Mouse (Mus musculus): Measurements from ENCODE around the gene Gm13889. TPM values are rescaled to one million over a fixed set of nuclear protein-coding genes. Genes with fewer than 3 reads are reported as not detected.

The Gm13889 gene
- polyA plus RNA-seq (2011; ENCODE audit: insufficient read depth, insufficient read length, low read depth, missing spikeins) = 0.49 TPM in 1 of 2 replicates, not detected in the other

DNA sequence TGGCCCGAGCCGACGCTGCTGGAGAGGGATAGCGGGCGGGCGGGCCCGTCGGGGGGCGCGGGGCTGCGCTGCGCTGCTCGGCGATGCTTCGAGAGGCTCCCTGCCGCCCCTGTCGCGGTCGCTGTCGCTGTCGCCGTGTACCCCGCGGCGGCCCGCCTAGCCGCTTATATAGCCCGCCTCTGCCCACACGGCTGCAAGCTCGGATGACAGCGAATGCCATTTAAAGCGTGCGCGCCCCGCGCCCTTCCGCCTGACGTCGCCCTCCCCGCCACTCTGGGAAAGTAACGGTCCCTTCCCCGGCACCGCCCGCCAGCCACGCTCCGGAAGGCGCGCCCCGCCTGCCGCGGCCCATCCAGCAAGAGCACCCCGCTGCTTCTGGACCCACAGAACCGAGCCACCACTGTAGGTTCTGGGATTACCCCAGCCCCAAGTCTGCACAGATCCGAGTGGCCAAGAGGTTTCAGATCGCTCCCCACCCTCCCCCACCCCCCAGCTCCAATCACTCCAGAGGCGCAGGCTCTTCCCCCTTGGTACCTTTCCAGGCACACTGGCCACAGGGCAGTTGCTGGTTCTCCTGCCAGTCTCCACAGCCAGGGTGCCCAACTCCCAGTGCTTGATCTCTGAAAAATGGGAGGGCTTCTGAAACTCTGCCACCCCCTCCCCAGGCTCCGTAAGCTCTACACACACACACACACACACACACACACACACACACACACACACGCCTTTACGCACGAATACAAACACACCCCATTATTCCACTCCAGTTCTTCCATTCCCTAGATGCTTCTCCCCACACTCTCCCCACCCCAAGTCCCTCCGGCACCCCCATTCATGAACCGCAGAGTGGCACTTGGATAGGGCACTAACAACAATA lies at the start of gene Gm13889:
Gene Gm13889, minus strand, starts transcription at position 294 of the 877 bp plus-strand sequence.
- no peaks in the 10 kb centered on the region for H3K9me3 ChIP-seq (replicated peaks; ENCODE audit: control insufficient read depth, insufficient read depth, low read length, poor library complexity, severe bottlenecking)
- peaks cover 21% of the 10 kb centered on the region for H3K27me3 ChIP-seq (ENCODE audit: control insufficient read depth, insufficient read depth, low read length, poor library complexity, severe bottlenecking)
- TF ChIP-seq POLR2A (IDR thresholded peaks at IDR 0.05; ENCODE audit: insufficient read depth, low read length) (no peak), CTCF (IDR thresholded peaks at IDR 0.05; ENCODE audit: low read depth, low read length) (no peak), EP300 (IDR thresholded peaks at IDR 0.05; ENCODE audit: insufficient read depth, low read depth, low read length) (no peak)
- no peaks in the 10 kb centered on the region for H3K4me1 ChIP-seq (ENCODE audit: control insufficient read depth, insufficient read depth, low read length)
- no peak within 1 kb of the TSS for H3K27ac ChIP-seq (ENCODE audit: insufficient read depth, low read length)
- peak within 1 kb of the TSS; percentile 55 for H3K4me3 ChIP-seq (ENCODE audit: low read depth, low read length)
- no peaks in the 10 kb centered on the region for H3K36me3 ChIP-seq (ENCODE audit: control insufficient read depth, insufficient read depth, low read length, poor library complexity, severe bottlenecking)
- peak within 1 kb of the TSS; percentile 11; the same call in 1 of the 2 replicates for H3K9ac ChIP-seq (ENCODE audit: low read depth, poor library complexity, severe bottlenecking)

DNA sequence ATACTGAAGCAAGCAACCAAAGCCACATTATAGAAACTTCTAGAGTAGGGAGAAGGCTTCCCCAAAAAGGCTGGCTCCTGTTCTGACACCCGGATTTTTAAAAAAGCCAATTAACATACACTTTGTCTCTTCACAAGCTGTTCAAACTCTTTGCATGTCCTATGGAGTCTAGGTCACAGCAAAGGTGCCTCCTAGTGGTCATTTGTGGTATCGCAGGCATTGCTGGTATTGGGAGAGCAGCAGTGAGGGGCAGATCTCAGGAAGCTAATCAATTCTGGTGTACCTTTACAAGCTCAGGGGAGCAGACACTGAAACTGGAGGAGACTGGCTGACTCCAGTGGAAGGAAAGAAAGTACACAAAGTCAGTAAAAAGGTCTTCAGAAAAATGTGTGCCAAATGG lies 45.3 kb upstream of the Gm13889 start:
- Histone ChIP-seq H3K9ac (ENCODE audit: low read depth, poor library complexity, severe bottlenecking) (no peak overlapping the region), H3K27me3 (ENCODE audit: control insufficient read depth, insufficient read depth, low read length, poor library complexity, severe bottlenecking) (no peaks in the 10 kb centered on the region), H3K36me3 (ENCODE audit: control insufficient read depth, insufficient read depth, low read length, poor library complexity, severe bottlenecking) (peaks cover 26% of the 10 kb centered on the region), H3K4me1 (ENCODE audit: control insufficient read depth, insufficient read depth, low read length) (peaks cover 2% of the 10 kb centered on the region), H3K4me3 (ENCODE audit: low read depth, low read length) (no peak overlapping the region), H3K9me3 (replicated peaks; ENCODE audit: control insufficient read depth, insufficient read depth, low read length, poor library complexity, severe bottlenecking) (no peaks in the 10 kb centered on the region), H3K27ac (ENCODE audit: insufficient read depth, low read length) (no peak overlapping the region)
- peak; percentile 68 for TF ChIP-seq CTCF (IDR thresholded peaks at IDR 0.05; ENCODE audit: low read depth, low read length)
- no peak for TF ChIP-seq POLR2A (IDR thresholded peaks at IDR 0.05; ENCODE audit: insufficient read depth, low read length)
- TF ChIP-seq EP300 (IDR thresholded peaks at IDR 0.05; ENCODE audit: insufficient read depth, low read depth, low read length) = no peak

DNA sequence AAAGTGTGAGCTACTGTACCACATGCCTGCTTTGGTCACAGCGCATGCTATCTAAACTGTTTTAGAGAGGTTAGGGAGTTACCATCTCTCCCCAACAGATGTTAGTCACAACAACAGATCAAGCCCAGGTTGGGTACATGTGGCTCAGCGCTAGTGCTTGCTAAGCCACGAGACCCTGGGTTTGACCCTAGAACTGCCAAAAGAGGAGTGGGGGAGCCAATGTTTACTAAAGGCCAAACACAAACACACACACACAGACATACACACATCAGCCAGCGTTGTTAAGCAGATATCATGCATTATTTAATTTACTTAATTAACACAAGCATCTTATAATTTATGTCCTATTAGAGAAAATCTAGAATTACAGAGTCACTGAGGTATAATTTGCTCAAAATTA lies 44.9 kb upstream of the Gm13889 start:
- TF ChIP-seq POLR2A (IDR thresholded peaks at IDR 0.05; ENCODE audit: insufficient read depth, low read length) = no peak
- TF ChIP-seq CTCF (IDR thresholded peaks at IDR 0.05; ENCODE audit: low read depth, low read length) = no peak
- no peak for TF ChIP-seq EP300 (IDR thresholded peaks at IDR 0.05; ENCODE audit: insufficient read depth, low read depth, low read length)
- Histone ChIP-seq H3K27me3 (ENCODE audit: control insufficient read depth, insufficient read depth, low read length, poor library complexity, severe bottlenecking) (no peaks in the 10 kb centered on the region), H3K4me1 (ENCODE audit: control insufficient read depth, insufficient read depth, low read length) (peaks cover 2% of the 10 kb centered on the region), H3K9me3 (replicated peaks; ENCODE audit: control insufficient read depth, insufficient read depth, low read length, poor library complexity, severe bottlenecking) (no peaks in the 10 kb centered on the region), H3K4me3 (ENCODE audit: low read depth, low read length) (no peak overlapping the region), H3K36me3 (ENCODE audit: control insufficient read depth, insufficient read depth, low read length, poor library complexity, severe bottlenecking) (peaks cover 24% of the 10 kb centered on the region), H3K27ac (ENCODE audit: insufficient read depth, low read length) (peak overlapping the region; percentile 75), H3K9ac (ENCODE audit: low read depth, poor library complexity, severe bottlenecking) (no peak overlapping the region)

DNA sequence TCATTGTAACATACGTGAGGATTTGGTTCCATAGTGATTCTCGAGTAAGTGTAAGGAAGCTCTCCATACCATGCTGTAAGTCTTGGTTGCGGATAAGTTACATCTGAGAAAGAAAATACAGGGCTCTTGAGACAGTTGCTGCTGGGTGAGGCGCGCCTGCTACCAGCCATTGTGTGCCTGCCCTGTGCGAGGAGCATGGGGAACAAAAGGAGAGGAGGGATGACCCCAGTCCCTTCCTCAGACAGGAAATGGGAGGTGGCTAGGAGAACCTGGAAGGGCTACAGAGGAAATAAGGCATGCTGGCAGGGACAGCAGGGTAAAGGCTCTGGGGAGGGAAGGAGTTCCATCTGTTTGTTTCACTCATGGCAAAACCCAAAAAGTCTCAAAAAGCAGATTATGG lies 44.4 kb upstream of the Gm13889 start:
- Histone ChIP-seq H3K27me3 (ENCODE audit: control insufficient read depth, insufficient read depth, low read length, poor library complexity, severe bottlenecking) (no peaks in the 10 kb centered on the region), H3K36me3 (ENCODE audit: control insufficient read depth, insufficient read depth, low read length, poor library complexity, severe bottlenecking) (peaks cover 23% of the 10 kb centered on the region), H3K4me1 (ENCODE audit: control insufficient read depth, insufficient read depth, low read length) (peaks cover 2% of the 10 kb centered on the region), H3K27ac (ENCODE audit: insufficient read depth, low read length) (peak overlapping the region; percentile 75), H3K4me3 (ENCODE audit: low read depth, low read length) (no peak overlapping the region), H3K9ac (ENCODE audit: low read depth, poor library complexity, severe bottlenecking) (no peak overlapping the region), H3K9me3 (replicated peaks; ENCODE audit: control insufficient read depth, insufficient read depth, low read length, poor library complexity, severe bottlenecking) (no peaks in the 10 kb centered on the region)
- no peak for TF ChIP-seq POLR2A (IDR thresholded peaks at IDR 0.05; ENCODE audit: insufficient read depth, low read length)
- TF ChIP-seq CTCF (IDR thresholded peaks at IDR 0.05; ENCODE audit: low read depth, low read length) = no peak
- TF ChIP-seq EP300 (IDR thresholded peaks at IDR 0.05; ENCODE audit: insufficient read depth, low read depth, low read length) = no peak

DNA sequence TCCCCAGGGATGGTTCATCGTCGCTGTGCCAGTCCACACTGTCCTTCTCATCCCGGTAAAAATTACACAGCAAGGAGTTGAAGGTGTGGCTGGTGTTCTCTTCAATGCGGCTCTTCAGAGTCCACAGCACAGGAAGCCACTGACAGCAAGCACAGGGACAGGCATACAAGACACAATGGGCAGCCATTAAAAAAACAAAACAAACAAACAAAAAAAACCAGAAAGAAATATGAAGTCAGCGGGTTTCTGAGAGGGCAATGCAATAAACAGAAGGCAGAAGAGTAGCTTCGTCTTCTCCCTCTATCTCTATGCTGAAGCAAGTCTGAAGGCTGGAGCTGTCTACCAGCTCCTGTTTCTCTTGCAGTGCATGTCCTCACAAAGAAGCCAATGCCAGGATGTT lies 39.3 kb upstream of the Gm13889 start, which contains the start of gene Gm27027:
Gene Gm27027, minus strand, starts transcription at position 101 of the 400 bp plus-strand sequence.
- Histone ChIP-seq H3K4me3 (ENCODE audit: low read depth, low read length) (no peak within 1 kb of the TSS), H3K27me3 (ENCODE audit: control insufficient read depth, insufficient read depth, low read length, poor library complexity, severe bottlenecking) (no peaks in the 10 kb centered on the region), H3K27ac (ENCODE audit: insufficient read depth, low read length) (no peak within 1 kb of the TSS), H3K9ac (ENCODE audit: low read depth, poor library complexity, severe bottlenecking) (no peak within 1 kb of the TSS), H3K9me3 (replicated peaks; ENCODE audit: control insufficient read depth, insufficient read depth, low read length, poor library complexity, severe bottlenecking) (no peaks in the 10 kb centered on the region), H3K4me1 (ENCODE audit: control insufficient read depth, insufficient read depth, low read length) (no peaks in the 10 kb centered on the region), H3K36me3 (ENCODE audit: control insufficient read depth, insufficient read depth, low read length, poor library complexity, severe bottlenecking) (peaks cover 34% of the 10 kb centered on the region)
- TF ChIP-seq POLR2A (IDR thresholded peaks at IDR 0.05; ENCODE audit: insufficient read depth, low read length) (no peak), EP300 (IDR thresholded peaks at IDR 0.05; ENCODE audit: insufficient read depth, low read depth, low read length) (no peak), CTCF (IDR thresholded peaks at IDR 0.05; ENCODE audit: low read depth, low read length) (no peak)

GRCm38 (mm10) chr2:93992810-93993209 lies 35.8 kb upstream of the Gm13889 start:
- Histone ChIP-seq H3K36me3 (ENCODE audit: control insufficient read depth, insufficient read depth, low read length, poor library complexity, severe bottlenecking) (peaks cover 33% of the 10 kb centered on the region), H3K27ac (ENCODE audit: insufficient read depth, low read length) (no peak overlapping the region), H3K27me3 (ENCODE audit: control insufficient read depth, insufficient read depth, low read length, poor library complexity, severe bottlenecking) (no peaks in the 10 kb centered on the region), H3K9ac (ENCODE audit: low read depth, poor library complexity, severe bottlenecking) (no peak overlapping the region), H3K9me3 (replicated peaks; ENCODE audit: control insufficient read depth, insufficient read depth, low read length, poor library complexity, severe bottlenecking) (no peaks in the 10 kb centered on the region), H3K4me3 (ENCODE audit: low read depth, low read length) (no peak overlapping the region), H3K4me1 (ENCODE audit: control insufficient read depth, insufficient read depth, low read length) (no peaks in the 10 kb centered on the region)
- no peak for TF ChIP-seq EP300 (IDR thresholded peaks at IDR 0.05; ENCODE audit: insufficient read depth, low read depth, low read length)
- no peak for TF ChIP-seq CTCF (IDR thresholded peaks at IDR 0.05; ENCODE audit: low read depth, low read length)
- no peak for TF ChIP-seq POLR2A (IDR thresholded peaks at IDR 0.05; ENCODE audit: insufficient read depth, low read length)

Data from ES-Bruce4 (cell line).